Mouse (Mus musculus): ENCODE data around the gene Jhy.

Gene Jhy

GRCm38 (mm10) chr9:40963586-40964417 lies at the start of gene Jhy:
Jhy (minus strand) TSS chr9:40964118.
- DNase-seq (ENCODE audit: low read depth, low spot score): no peak

GRCm38 (mm10) chr9:41012456-41012855 lies 48.5 kb upstream of the Jhy start:
- no peak for DNase-seq (ENCODE audit: low read depth, low spot score)

- no peak for DNase-seq (ENCODE audit: low read depth, low spot score)
Observed at GRCm38 (mm10) chr9:41011512-41012436, 47.9 kb upstream of the Jhy start.

GRCm38 (mm10) chr9:41007785-41008184 lies 43.9 kb upstream of the Jhy start:
- DNase-seq (ENCODE audit: low read depth, low spot score): no peak

GRCm38 (mm10) chr9:41004415-41004814 lies 40.5 kb upstream of the Jhy start, which contains the start of gene Crtam:
Crtam (minus strand) TSS chr9:41004628.
- no peak for DNase-seq (ENCODE audit: low read depth, low spot score)

GRCm38 (mm10) chr9:40997116-40997779 lies 33.3 kb upstream of the Jhy start:
- no peak for DNase-seq (ENCODE audit: low read depth, low spot score)

- no peak for DNase-seq (ENCODE audit: low read depth, low spot score)
Observed at GRCm38 (mm10) chr9:40994075-40994474, 30.2 kb upstream of the Jhy start.

GRCm38 (mm10) chr9:40991511-40991910 lies 27.6 kb upstream of the Jhy start:
- DNase-seq (ENCODE audit: low read depth, low spot score): no peak

GRCm38 (mm10) chr9:40989940-40990588 lies 26.1 kb upstream of the Jhy start:
- DNase-seq (ENCODE audit: low read depth, low spot score): peak; percentile 3

- DNase-seq (ENCODE audit: low read depth, low spot score): no peak
Observed at GRCm38 (mm10) chr9:40984313-40984712, 20.4 kb upstream of the Jhy start.

- DNase-seq (ENCODE audit: low read depth, low spot score): no peak
Observed at GRCm38 (mm10) chr9:40983758-40984157, 19.8 kb upstream of the Jhy start.

- no peak for DNase-seq (ENCODE audit: low read depth, low spot score)
Observed at GRCm38 (mm10) chr9:40982480-40982879, 18.6 kb upstream of the Jhy start.

GRCm38 (mm10) chr9:40974042-40974801 lies 10.3 kb upstream of the Jhy start:
- DNase-seq (ENCODE audit: low read depth, low spot score): no peak

- no peak for DNase-seq (ENCODE audit: low read depth, low spot score)
Observed at GRCm38 (mm10) chr9:40964418-40964714, 448 bp upstream of the Jhy start.

- DNase-seq (ENCODE audit: low read depth, low spot score): no peak
Observed at GRCm38 (mm10) chr9:40961401-40961800, 2.5 kb downstream of the Jhy start.

- DNase-seq (ENCODE audit: low read depth, low spot score): no peak
Observed at GRCm38 (mm10) chr9:40949039-40949615, 14.8 kb downstream of the Jhy start.

GRCm38 (mm10) chr9:40948473-40948872 lies 15.4 kb downstream of the Jhy start:
- no peak for DNase-seq (ENCODE audit: low read depth, low spot score)

- no peak for DNase-seq (ENCODE audit: low read depth, low spot score)
Observed at GRCm38 (mm10) chr9:40947131-40947530, 16.8 kb downstream of the Jhy start.

GRCm38 (mm10) chr9:40937425-40937824 lies 26.5 kb downstream of the Jhy start:
- no peak for DNase-seq (ENCODE audit: low read depth, low spot score)

- DNase-seq (ENCODE audit: low read depth, low spot score): no peak
Observed at GRCm38 (mm10) chr9:40933323-40933722, 30.6 kb downstream of the Jhy start.
